In the genomic region with DNA sequence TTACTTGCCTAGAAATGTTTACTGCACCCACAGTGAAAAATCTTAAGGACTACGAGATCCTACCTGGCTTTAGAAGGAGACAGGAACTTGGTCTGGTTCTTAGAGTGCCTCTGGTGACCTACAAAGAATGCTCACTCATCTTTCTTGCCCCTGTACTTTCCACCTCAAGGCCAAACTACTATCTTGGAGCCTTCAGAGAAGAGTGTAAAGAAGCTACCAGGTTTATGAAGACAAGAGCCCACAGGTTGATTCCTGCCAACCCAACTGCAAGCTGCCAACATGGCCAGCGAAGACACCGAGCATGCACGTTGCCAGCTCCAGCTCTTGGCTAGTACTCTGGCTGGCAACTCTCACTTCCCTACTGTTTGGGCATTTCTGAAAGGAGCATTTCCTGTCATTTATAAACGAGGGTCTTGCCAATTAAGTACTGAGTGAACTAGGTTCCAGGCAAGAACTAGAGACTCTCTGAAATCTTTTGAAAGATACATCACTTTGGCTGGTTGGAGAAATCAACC, we compare ENCODE assay signal across 8 mouse cellular contexts. TPM values are rescaled to one million over a fixed set of nuclear protein-coding genes. Genes with fewer than 3 reads are reported as not detected.
DNase-seq lines count a peak whose midpoint lies in the region; ATAC-seq lines count a peak whose summit lies in the region.

No protein-coding gene starts in this region.

- peak; percentile 30 for DNase-seq in adrenal gland, postnatal 10 days
- no peak for DNase-seq in adrenal gland, postnatal 4 days (ENCODE audit: low spot score in 2 of 2)
- DNase-seq in left cerebral cortex, postnatal 4 days: peak; percentile 66
- no peak for DNase-seq in left cerebral cortex, adult 11 months (ENCODE audit: low spot score)
- DNase-seq in gonadal fat pad, adult 2 months (ENCODE audit: low read depth): peak; percentile 42
- DNase-seq in lung, postnatal 14 days: peak; percentile 22
- DNase-seq in embryo, embryonic 10 days (ENCODE audit: low spot score): no peak

- intact Hi-C loops in left cerebral cortex, postnatal 4 days (cut with DNase I): no loop called here

- no peak for ATAC-seq in frontal cortex, adult (ENCODE audit: low TSS enrichment)

RNA-seq across cellular contexts. Expression of a gene that starts 24.1 kb away (rescaled TPM):
- 10 to 100 TPM; 45.7 to 52.5 TPM for total RNA-seq in adrenal gland, postnatal 10 days (2021)
- total RNA-seq in adrenal gland, postnatal 4 days (2021): 10 to 100 TPM; 56.4 to 61.1 TPM
- total RNA-seq in left cerebral cortex, postnatal 4 days (2021): 10 to 100 TPM; 36.3 to 36.6 TPM
- 15.7 and 21.5 TPM in 2 replicates for polyA plus RNA-seq in gonadal fat pad, adult 2 months (2012; rRNA removed)

Comparison
In these comparisons a context has a peak if more than half of its experiments do, and no peak if none do; other contexts are left out.
1. DNase-seq: peak in adrenal gland, postnatal 10 days (single experiment), left cerebral cortex, postnatal 4 days (single experiment), gonadal fat pad, adult 2 months (single experiment) and lung, postnatal 14 days (single experiment); none in adrenal gland, postnatal 4 days (0 of 2), left cerebral cortex, adult 11 months (single experiment) and embryo, embryonic 10 days (single experiment).